Mouse (Mus musculus) lung, postnatal 36 days (tissue): ENCODE measurements at regions not wholly inside any gene's neighbourhood (a gene's known extent, or its start where the extent isn't known, plus 50 kb on each side); places are given as distances from the start of the nearest gene placed in this dataset.

Experiments used
- DNase-seq: peaks from one replicate; pipeline ENCODE4 v3.0.0; 2022; ENCODE audit warnings: mixed read lengths

- no peak for DNase-seq
Observed at GRCm38 (mm10) chr10:6053207-6053606, 131.0 kb upstream of the Rgs17 start.

GRCm38 (mm10) chr10:6043358-6043757 is 121.2 kb upstream of the Rgs17 start:
- no peak for DNase-seq

GRCm38 (mm10) chr10:6039771-6040170 is 117.6 kb upstream of the Rgs17 start:
- peak; percentile 44 for DNase-seq

- DNase-seq, result peak; percentile 64
Observed at GRCm38 (mm10) chr10:6035792-6036487, 113.7 kb upstream of the Rgs17 start.

GRCm38 (mm10) chr10:6032469-6032868 is 110.3 kb upstream of the Rgs17 start:
- DNase-seq, result no peak

- DNase-seq, result no peak
Observed at GRCm38 (mm10) chr10:6027551-6027950, 105.4 kb upstream of the Rgs17 start.

GRCm38 (mm10) chr10:6026317-6026716 is 104.1 kb upstream of the Rgs17 start:
- DNase-seq, result no peak

GRCm38 (mm10) chr10:6022609-6023283 is 100.5 kb upstream of the Rgs17 start:
- no peak for DNase-seq

- DNase-seq, result no peak
Observed at GRCm38 (mm10) chr10:6020944-6021684, 98.9 kb upstream of the Rgs17 start.

- peak; percentile 14 for DNase-seq
Observed at GRCm38 (mm10) chr10:6013743-6014142, 91.5 kb upstream of the Rgs17 start.

- DNase-seq, result peak; percentile 3
Observed at GRCm38 (mm10) chr10:6011541-6011940, 89.3 kb upstream of the Rgs17 start.

GRCm38 (mm10) chr10:6011029-6011428 is 88.8 kb upstream of the Rgs17 start:
- no peak for DNase-seq

GRCm38 (mm10) chr10:6007238-6007972 is 85.2 kb upstream of the Rgs17 start:
- peak; percentile 3 for DNase-seq

GRCm38 (mm10) chr10:5981433-5981832 is 59.2 kb upstream of the Rgs17 start:
- DNase-seq, result no peak

GRCm38 (mm10) chr10:5978534-5978933 is 56.3 kb upstream of the Rgs17 start:
- DNase-seq, result no peak
